Mouse (Mus musculus) midbrain, embryonic 10.5 days (tissue): ENCODE measurements around the gene Lmf1. TPM values are rescaled to one million over a fixed set of nuclear protein-coding genes. Genes with fewer than 3 reads are reported as not detected.

Experiments
- DNase-seq: peaks from one replicate; pipeline ENCODE4 v3.0.0-alpha.2; 2017; ENCODE audit warnings: low spot score
- H3K27ac ChIP-seq: fragments of 300-500 bp; sonication (generic); replicated peaks from 2 replicates; pipeline ENCODE4 v1.5.1; 2016; ENCODE audit warnings: mild to moderate bottlenecking
- H3K27me3 ChIP-seq: fragments of 300-500 bp; sonication (generic); 2 replicates; pipeline ENCODE4 v1.6.1; 2016; ENCODE audit warnings: low read depth, mild to moderate bottlenecking; ENCODE audit not compliant: poor library complexity, severe bottlenecking
- H3K36me3 ChIP-seq: fragments of 300-500 bp; sonication (generic); 2 replicates; pipeline ENCODE4 v1.6.1; 2016; ENCODE audit warnings: mild to moderate bottlenecking, moderate library complexity
- H3K4me1 ChIP-seq: fragments of 300-500 bp; sonication (generic); 2 replicates; pipeline ENCODE4 v1.6.1; 2016
- H3K4me3 ChIP-seq: fragments of 300-500 bp; sonication (generic); 2 replicates; pipeline ENCODE4 v1.5.1; 2016; ENCODE audit warnings: mild to moderate bottlenecking, moderate library complexity
- H3K9me3 ChIP-seq: fragments of 300-500 bp; sonication (generic); replicated peaks from 2 replicates; pipeline ENCODE4 v1.6.1; 2016; ENCODE audit warnings: mild to moderate bottlenecking
- WGBS: fragments of 180-500 bp; shearing (Covaris S2); methylation state at CpG from one replicate; pipeline ENCODE4 v1.1.7; 2016; 5-methylcytosine and 5-hydroxymethylcytosine counted together
- polyA plus RNA-seq: library from polyadenylated mRNA; unstranded; fragments of >200 nt; fragmentation: Nextera tagmentation; extraction: Ambion mirVana; gene quantifications from 2 replicates; pipeline ENCODE4 v1.2.1, GENCODE M21; 2016

Gene Lmf1
- polyA plus RNA-seq, 1 experiment from 2014 or later = 22.6 TPM

DNA sequence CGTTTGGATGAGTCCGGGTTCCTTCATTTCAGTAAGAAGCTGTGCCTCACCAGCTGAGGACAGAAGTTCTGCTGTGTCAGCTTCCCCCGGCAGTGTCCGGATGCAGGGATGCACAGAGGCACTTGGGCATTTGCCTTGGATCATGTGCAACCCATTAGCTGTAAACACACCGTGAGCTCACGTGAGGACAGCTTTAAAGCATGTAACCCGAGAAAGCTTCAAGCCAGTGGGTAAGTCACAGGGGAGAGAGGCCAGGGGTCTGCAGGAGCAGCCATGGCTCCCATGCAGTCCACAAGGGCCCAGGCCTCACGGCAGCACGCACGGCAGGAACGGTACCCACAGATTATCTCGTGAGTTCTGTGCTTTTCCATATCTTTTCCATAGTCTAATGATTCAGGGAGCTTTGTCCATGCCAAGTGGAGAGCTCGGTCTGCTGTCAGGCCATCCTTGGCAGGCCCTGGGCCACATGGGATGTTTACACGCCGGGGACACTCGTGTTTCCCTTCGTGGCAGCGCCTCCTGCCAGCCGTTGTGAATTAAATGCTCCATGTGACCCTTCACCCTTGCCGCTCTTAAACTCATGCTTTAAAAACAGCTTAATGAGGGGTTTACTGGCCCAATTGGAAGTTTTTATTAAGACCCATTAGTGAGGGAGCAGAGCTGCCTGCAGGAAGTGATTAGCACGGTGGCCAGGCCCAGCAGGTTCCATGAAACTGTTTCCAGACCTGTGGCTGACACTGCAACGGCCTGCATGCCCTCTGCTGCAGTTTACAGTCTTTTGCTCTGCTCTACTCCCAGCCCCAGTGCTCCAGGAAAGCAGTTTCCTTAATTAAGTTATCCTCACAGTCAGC lies 14.8 kb downstream of the Lmf1 start:
- peak overlapping the region; percentile 52; the same call in 1 of the 2 replicates for H3K27ac ChIP-seq
- peaks cover 11% of the 10 kb centered on the region for H3K9me3 ChIP-seq
- no peaks in the 10 kb centered on the region for H3K27me3 ChIP-seq
- H3K36me3 ChIP-seq = peaks cover 62% of the 10 kb centered on the region
- H3K4me1 ChIP-seq = peaks cover 11% of the 10 kb centered on the region
- DNase-seq = peak; percentile 40
- 74% methylated on average over 22 of the region's 22 CpGs for WGBS
- H3K4me3 ChIP-seq = no peak overlapping the region

DNA sequence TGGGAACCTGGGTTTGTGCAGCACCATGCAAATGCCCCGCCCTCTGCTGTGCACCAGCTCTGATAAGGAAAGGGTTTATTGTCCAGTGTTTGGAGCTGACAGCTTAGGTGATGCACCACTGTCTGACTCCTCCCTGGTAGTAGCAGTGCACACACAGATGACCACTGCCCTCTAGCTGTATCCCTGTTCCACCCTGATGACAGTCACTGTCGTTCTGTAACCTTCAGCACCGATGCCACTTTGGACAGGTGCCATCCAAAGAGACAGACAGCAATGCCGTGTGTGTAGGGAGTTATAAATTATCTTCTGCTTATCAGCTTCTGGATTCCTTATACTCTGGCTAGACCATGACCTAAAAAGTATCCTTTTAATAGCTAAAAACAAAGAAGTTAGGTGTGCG lies 16.6 kb downstream of the Lmf1 start:
- H3K27me3 ChIP-seq = no peaks in the 10 kb centered on the region
- no peak overlapping the region for H3K4me3 ChIP-seq
- peaks cover 11% of the 10 kb centered on the region for H3K4me1 ChIP-seq
- peaks cover 46% of the 10 kb centered on the region for H3K36me3 ChIP-seq
- no peak overlapping the region for H3K27ac ChIP-seq
- DNase-seq = no peak
- WGBS = 94% methylated on average over 5 of the region's 5 CpGs
- peaks cover 8% of the 10 kb centered on the region for H3K9me3 ChIP-seq

DNA sequence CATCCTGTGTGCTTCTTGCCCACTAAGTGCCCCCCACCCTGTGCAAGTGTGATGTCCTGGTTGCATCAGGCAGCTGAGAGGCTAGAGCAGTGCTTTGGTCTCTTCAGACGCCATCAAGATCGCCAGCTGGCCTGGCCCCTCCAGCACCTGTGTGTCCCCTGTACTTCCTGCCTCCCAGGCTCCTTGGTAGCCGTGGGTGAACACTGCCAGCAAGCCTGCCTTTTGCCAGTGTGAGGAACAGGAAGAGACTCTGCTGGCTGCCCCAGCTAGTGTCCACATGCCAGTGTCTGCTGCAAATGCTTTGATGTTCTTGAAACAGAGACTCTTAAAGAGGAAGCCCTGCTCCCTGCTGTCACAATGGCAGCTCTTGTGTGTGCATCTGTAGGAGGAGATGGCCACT lies 18.7 kb downstream of the Lmf1 start:
- peaks cover 11% of the 10 kb centered on the region for H3K4me1 ChIP-seq
- no peak overlapping the region for H3K4me3 ChIP-seq
- peaks cover 27% of the 10 kb centered on the region for H3K36me3 ChIP-seq
- DNase-seq = no peak
- 84% methylated on average over 3 of the region's 3 CpGs for WGBS
- H3K9me3 ChIP-seq = no peaks in the 10 kb centered on the region
- H3K27me3 ChIP-seq = no peaks in the 10 kb centered on the region
- no peak overlapping the region for H3K27ac ChIP-seq

DNA sequence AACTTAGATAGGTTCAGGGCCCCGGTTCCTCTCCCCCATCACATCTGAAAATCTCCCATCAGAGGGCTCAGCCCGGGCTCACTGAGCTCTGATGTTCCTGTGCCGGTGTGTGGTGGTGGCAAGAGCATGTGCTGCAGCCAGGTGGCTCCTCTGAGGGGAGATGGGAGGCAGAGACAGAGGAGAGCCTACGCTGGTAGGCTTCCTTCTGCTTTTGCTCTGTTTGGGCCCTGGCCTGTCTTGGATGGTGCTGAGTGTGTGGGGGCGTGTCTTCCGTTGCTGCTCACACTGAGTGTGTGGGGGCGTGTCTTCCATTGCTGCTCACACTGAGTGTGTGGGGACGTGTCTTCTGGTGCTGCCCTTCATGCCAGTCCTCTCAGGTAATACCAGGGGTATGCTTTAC lies 23.5 kb downstream of the Lmf1 start:
- 0 out of 2 replicates have a peak, but pooled peaks cover 7% of the 10 kb centered on the region for H3K36me3 ChIP-seq
- H3K27me3 ChIP-seq = no peaks in the 10 kb centered on the region
- H3K27ac ChIP-seq = 0 out of 2 replicates have a peak overlapping the region, but pooled peaks have one; percentile 9
- H3K9me3 ChIP-seq = no peaks in the 10 kb centered on the region
- DNase-seq = no peak
- no peak overlapping the region for H3K4me3 ChIP-seq
- H3K4me1 ChIP-seq = peaks cover 14% of the 10 kb centered on the region
- WGBS = 73% methylated on average over 8 of the region's 8 CpGs

DNA sequence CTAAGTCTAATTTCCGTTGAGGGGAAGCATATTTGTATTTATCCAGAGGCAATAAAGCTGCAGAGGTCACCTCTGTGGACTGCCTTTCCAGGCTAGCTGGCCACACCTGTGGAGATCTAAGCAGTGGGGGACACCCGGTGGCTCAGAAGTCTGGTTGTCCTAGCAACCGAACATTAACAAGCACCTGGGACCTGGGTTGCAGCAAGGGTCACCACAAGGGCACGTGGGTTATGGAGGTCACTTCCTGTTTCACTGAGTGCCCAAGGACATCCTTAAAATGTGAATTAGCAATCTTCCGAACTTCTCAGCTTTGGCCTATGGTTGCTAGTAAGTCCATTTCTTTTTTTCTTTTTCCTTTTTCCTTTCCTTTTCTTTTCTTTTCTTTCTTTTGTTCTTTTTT lies 25.3 kb downstream of the Lmf1 start:
- Histone ChIP-seq H3K4me1 (peaks cover 22% of the 10 kb centered on the region), H3K9me3 (no peaks in the 10 kb centered on the region), H3K27me3 (no peaks in the 10 kb centered on the region), H3K36me3 (peaks cover 4% of the 10 kb centered on the region; the same call in 1 of the 2 replicates), H3K27ac (no peak overlapping the region), H3K4me3 (no peak overlapping the region)
- WGBS = 67% methylated on average over 5 of the region's 5 CpGs
- no peak for DNase-seq

DNA sequence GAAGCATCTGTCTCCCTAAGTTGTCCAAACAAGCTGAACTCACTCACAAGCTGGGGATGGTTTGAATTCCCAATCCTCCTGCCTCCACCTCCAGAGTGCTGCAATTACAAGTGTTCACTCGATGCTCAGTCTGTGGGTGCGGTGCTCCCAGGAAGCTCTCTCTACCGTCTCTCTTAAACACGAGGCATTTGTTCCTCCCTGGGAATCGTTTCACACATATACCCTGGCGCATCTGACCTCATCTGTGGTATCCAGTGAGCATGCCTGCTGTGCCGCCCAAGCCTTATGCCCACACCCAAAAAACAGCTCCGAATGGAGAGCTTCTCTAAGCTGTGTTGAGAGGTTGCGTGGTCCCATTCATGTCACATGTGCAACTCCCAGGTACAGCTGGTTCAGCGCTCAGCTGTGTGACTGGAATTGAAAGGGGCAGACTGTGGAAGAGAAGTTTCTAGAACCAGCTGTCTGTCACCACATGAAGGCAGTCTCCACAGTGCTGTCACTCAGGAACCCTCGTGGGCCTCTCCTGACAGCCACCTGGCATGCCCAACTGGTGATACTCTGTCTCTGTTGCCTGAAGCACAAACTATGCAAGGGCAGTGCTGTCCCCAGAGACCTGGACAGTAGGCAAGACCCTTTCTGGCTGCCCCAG lies 29.4 kb downstream of the Lmf1 start:
- no peak overlapping the region for H3K4me3 ChIP-seq
- no peaks in the 10 kb centered on the region for H3K27me3 ChIP-seq
- 94% methylated on average over 11 of the region's 11 CpGs for WGBS
- peaks cover 15% of the 10 kb centered on the region for H3K36me3 ChIP-seq
- H3K9me3 ChIP-seq = no peaks in the 10 kb centered on the region
- peaks cover 26% of the 10 kb centered on the region for H3K4me1 ChIP-seq
- DNase-seq = no peak
- 0 out of 2 replicates have a peak overlapping the region, but pooled peaks have one; percentile 6 for H3K27ac ChIP-seq

DNA sequence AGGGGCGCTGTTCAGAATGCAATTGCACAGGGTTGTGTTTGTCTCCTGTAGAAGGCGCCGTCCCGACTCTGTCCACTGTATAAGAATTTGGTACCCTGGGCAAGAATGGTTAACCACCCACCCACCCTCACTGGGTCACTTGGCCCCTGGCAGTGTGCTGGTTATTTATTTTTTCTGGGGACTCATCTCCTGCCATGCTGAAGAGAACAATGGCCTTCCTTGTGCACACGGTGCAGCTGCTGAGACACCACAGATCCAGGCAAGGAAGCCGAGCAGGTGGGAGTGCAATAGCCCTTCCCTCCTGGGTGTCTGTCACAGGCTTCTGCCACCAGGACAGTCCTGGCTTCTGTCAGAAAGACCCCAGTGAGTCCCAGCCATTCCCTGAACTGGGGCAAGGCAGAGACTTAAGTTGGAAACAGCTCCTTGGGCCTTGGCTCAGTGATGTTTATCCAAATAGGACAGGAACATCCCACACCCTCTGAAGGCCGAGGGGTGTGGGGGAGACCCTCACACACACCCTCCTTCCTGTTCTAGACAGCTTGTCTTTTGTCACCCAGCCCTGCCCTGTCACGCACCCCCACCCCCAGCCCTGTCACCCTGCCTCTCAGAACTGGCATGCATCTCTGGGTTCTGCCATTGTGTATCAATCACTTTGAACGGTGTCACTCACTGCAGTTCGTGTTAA lies 30.1 kb downstream of the Lmf1 start:
- Histone ChIP-seq H3K9me3 (no peaks in the 10 kb centered on the region), H3K4me1 (peaks cover 26% of the 10 kb centered on the region), H3K27me3 (no peaks in the 10 kb centered on the region), H3K27ac (0 out of 2 replicates have a peak overlapping the region, but pooled peaks have one; percentile 6), H3K36me3 (peaks cover 22% of the 10 kb centered on the region), H3K4me3 (no peak overlapping the region)
- DNase-seq = no peak
- 79% methylated on average over 10 of the region's 10 CpGs for WGBS

DNA sequence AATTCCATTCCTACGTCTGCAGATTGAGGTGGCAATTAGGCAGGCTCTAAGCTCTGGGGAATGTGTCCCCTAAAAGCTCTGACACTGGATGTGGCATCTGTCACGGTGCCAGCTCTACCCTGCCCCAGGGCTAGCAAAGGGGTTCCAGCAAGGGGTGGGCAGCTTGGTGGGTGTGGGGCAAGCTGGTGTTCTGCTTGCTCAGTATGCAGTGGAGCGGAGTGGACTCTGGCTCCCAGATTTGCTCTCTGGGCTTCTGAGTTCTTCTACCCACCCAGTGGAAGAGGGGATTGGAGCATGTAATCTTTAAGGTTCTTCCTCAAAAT lies 30.6 kb downstream of the Lmf1 start:
- DNase-seq = no peak
- Histone ChIP-seq H3K36me3 (peaks cover 28% of the 10 kb centered on the region), H3K4me1 (peaks cover 23% of the 10 kb centered on the region), H3K9me3 (no peaks in the 10 kb centered on the region), H3K27me3 (no peaks in the 10 kb centered on the region), H3K4me3 (no peak overlapping the region), H3K27ac (no peak overlapping the region)
- WGBS = 86% methylated on average over 3 of the region's 3 CpGs

DNA sequence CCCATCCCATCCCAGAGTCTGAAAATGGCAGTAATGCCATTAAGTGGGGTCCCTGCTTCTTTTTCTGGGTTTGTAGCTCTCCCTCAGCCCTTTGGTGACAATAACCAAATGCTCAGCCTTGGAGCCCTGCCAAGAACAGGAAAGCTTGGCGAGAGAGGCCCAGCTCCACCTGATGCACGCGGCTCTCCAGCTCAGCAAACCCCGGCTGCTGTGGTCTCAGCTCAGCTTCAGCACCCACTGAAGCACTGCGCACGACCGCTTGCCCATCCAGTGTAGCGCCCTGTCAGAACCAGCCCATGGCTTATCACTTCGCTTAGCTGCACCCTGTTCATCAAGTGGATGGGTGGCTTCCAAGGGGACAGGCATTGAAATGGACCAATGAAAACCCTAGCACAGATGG lies 31.3 kb downstream of the Lmf1 start:
- Histone ChIP-seq H3K4me3 (no peak overlapping the region), H3K27ac (no peak overlapping the region), H3K4me1 (peaks cover 20% of the 10 kb centered on the region), H3K27me3 (no peaks in the 10 kb centered on the region), H3K36me3 (peaks cover 32% of the 10 kb centered on the region), H3K9me3 (no peaks in the 10 kb centered on the region)
- WGBS = 91% methylated on average over 9 of the region's 9 CpGs
- no peak for DNase-seq

DNA sequence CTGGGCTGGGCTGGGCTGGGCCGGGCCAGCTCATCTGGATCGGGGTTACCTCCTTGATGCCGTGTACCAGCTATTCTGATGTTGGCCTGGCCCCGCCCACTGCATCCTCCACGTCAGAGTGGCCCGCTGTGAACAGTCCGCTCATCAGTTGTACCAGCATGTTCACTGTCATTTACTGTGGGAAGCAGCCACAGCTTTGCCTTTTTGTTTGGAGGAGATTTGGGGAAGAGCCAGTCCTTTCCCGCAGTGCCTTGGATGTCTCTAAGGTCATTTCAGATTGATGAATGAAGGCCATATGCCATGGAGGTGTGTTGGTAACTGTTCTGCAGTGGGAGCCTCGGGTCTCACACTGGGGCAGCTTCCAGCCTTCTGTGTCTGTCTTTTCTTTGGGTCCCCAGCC lies 33.7 kb downstream of the Lmf1 start:
- Histone ChIP-seq H3K36me3 (peaks cover 48% of the 10 kb centered on the region), H3K27me3 (no peaks in the 10 kb centered on the region), H3K4me3 (no peak overlapping the region), H3K9me3 (no peaks in the 10 kb centered on the region), H3K27ac (no peak overlapping the region), H3K4me1 (peaks cover 13% of the 10 kb centered on the region)
- 87% methylated on average over 9 of the region's 9 CpGs for WGBS
- no peak for DNase-seq

DNA sequence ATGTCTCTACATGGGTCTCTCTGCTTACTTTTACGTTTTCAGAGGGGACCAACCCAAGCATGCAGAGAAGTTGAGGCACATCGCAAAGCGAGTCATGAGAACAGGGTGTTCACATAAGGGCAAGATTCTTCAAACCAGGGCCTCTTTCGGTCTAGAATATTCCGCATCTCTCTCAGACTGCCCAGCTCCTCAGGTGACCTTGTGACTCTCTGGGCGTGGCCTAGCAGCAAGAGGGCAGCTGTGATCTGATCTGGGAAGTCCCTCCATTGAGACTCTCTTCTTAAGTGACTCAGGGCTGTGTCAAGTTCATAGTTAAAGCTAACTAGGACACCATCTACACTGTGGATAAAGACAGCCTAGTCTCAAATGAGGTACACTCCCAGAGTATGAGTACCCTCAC lies 34.4 kb downstream of the Lmf1 start:
- Histone ChIP-seq H3K4me3 (no peak overlapping the region), H3K27ac (no peak overlapping the region), H3K27me3 (no peaks in the 10 kb centered on the region), H3K4me1 (peaks cover 16% of the 10 kb centered on the region), H3K36me3 (peaks cover 47% of the 10 kb centered on the region), H3K9me3 (no peaks in the 10 kb centered on the region)
- DNase-seq = no peak
- 96% methylated on average over 6 of the region's 6 CpGs for WGBS

DNA sequence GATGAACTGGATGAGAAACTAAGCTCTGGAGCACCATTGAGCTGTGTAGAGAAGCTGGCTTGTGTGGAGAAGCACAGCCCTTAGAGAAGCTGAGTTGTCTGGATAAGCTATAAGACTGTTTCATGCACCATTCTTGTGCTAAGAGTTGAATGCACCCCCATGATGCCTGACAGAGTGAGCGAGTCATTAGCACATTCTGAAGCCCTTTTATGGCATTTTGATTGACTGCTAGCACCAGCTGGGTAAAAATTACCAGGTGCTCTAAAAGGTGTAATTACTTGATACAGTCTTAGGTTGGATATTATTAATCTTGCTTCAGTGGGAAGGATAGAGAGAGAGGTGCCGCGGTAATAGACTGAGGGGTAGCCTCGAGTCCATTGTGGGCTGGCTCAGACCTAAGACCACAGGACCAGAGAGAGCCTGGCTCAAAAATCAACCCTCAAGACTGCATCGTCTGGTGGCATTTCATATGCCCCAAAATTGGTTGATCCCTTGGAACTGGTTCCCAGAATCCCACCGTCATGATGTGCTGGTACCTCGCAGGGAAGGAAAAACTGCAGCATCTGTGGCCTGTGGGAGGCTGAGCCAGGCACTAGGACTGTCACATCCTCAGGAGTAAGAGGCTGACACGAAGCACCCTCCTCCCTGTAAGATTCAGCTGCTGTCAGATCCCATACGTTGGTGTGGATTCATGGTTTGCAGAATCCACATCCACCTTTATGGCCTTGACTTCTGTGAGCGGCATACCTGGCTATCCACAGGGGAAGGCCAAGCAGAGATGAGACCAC lies 36.0 kb downstream of the Lmf1 start:
- peaks cover 50% of the 10 kb centered on the region for H3K36me3 ChIP-seq
- 92% methylated on average over 10 of the region's 10 CpGs for WGBS

More for the DNA sequence above, 36.0 kb downstream of the Lmf1 start:
- peaks cover 16% of the 10 kb centered on the region for H3K4me1 ChIP-seq
- no peak overlapping the region for H3K27ac ChIP-seq
- no peak overlapping the region for H3K4me3 ChIP-seq
- H3K27me3 ChIP-seq = no peaks in the 10 kb centered on the region
- H3K9me3 ChIP-seq = no peaks in the 10 kb centered on the region
- DNase-seq = no peak
